Mouse (Mus musculus) embryonic facial prominence, embryonic 14.5 days (tissue): ENCODE results near the gene Shisal2b. TPM values are rescaled to one million over a fixed set of nuclear protein-coding genes. Genes with fewer than 3 reads are reported as not detected.

Source experiments
- ATAC-seq: fragments of 200-750 bp; cut with Nextera tagmentation; 2 replicates; pipeline ENCODE4 v1.8.0; 2017; ENCODE audit warnings: low read depth, moderate number of reproducible peaks, moderate TSS enrichment
- DNase-seq: peaks from one replicate; pipeline ENCODE4 v3.0.0-alpha.2; 2015; ENCODE audit warnings: low spot score
- H3K27ac ChIP-seq: fragments of 300-500 bp; sonication (generic); replicated peaks from 2 replicates; pipeline ENCODE4 v1.5.1; 2014; ENCODE audit warnings: low read depth, mild to moderate bottlenecking, low read length, moderate library complexity
- H3K27me3 ChIP-seq: fragments of 300-500 bp; sonication (generic); replicated peaks from 2 replicates; pipeline ENCODE4 v1.6.1; 2014; ENCODE audit warnings: low read length; ENCODE audit not compliant: control insufficient read depth, insufficient read depth
- H3K36me3 ChIP-seq: fragments of 300-500 bp; sonication (generic); 2 replicates; pipeline ENCODE4 v1.6.1; 2014; ENCODE audit warnings: low read length, mixed read lengths; ENCODE audit not compliant: control insufficient read depth, insufficient read depth
- H3K4me1 ChIP-seq: fragments of 300-500 bp; sonication (generic); 2 replicates; pipeline ENCODE4 v1.6.1; 2014; ENCODE audit warnings: antibody characterized with exemption, low read length; ENCODE audit not compliant: control insufficient read depth, insufficient read depth
- H3K4me2 ChIP-seq: fragments of 300-500 bp; sonication (generic); 2 replicates; pipeline ENCODE4 v1.6.1; 2014; ENCODE audit warnings: low read depth, mild to moderate bottlenecking, low read length, moderate library complexity, mixed read lengths
- H3K4me3 ChIP-seq: fragments of 300-500 bp; sonication (generic); 2 replicates; pipeline ENCODE4 v1.5.1; 2014; ENCODE audit warnings: low read depth, mild to moderate bottlenecking, low read length
- H3K9ac ChIP-seq: fragments of 300-500 bp; sonication (generic); 2 replicates; pipeline ENCODE4 v1.6.1; 2014; ENCODE audit warnings: low read depth, mild to moderate bottlenecking, low read length, moderate library complexity, mixed read lengths
- H3K9me3 ChIP-seq: fragments of 300-500 bp; sonication (generic); 2 replicates; pipeline ENCODE4 v1.6.1; 2016; ENCODE audit warnings: low read length; ENCODE audit not compliant: control insufficient read depth
- WGBS: fragments of 180-500 bp; shearing (Covaris S2); extraction: QIAGEN DNeasy Blood & Tissue Kit; methylation state at CpG from one replicate; pipeline ENCODE4 v1.1.7; 2014; 5-methylcytosine and 5-hydroxymethylcytosine counted together
- polyA plus RNA-seq: library from polyadenylated mRNA; unstranded; fragments of >200 nt; fragmentation: Nextera tagmentation; extraction: Ambion mirVana; gene quantifications from 2 replicates; pipeline ENCODE4 v1.2.1, GENCODE M21; 2014

Shisal2b gene
- polyA plus RNA-seq, 1 experiment from 2014 or later: 0.75 TPM

DNA sequence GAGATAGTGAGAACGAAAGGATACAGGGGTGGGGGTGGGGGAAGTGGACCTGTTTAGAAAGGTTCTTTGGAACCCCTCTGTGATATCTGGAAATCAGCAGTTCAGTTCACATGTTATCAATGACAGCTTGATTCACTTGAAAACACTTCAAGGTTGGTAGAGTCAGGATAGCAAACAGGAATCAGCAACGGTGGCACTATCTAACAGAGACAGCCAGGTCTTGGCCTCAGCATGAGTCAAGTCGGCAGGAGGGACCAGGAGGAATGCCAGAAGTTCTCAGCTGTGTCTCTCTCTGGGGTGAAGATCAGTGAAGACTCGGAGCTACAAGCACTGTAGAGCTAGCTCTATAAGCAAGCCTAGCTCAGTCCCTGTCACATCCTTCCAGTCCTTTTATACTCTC, 14.8 kb upstream of the Shisal2b start:
- Histone ChIP-seq H3K9ac (no peak overlapping the region), H3K27ac (no peak overlapping the region), H3K9me3 (no peaks in the 10 kb centered on the region), H3K4me2 (no peak overlapping the region), H3K36me3 (no peaks in the 10 kb centered on the region), H3K4me3 (no peak overlapping the region), H3K4me1 (no peaks in the 10 kb centered on the region), H3K27me3 (no peaks in the 10 kb centered on the region)
- WGBS: 74% methylated on average over 4 of the region's 4 CpGs
- DNase-seq (no peak), ATAC-seq (no peak)

DNA sequence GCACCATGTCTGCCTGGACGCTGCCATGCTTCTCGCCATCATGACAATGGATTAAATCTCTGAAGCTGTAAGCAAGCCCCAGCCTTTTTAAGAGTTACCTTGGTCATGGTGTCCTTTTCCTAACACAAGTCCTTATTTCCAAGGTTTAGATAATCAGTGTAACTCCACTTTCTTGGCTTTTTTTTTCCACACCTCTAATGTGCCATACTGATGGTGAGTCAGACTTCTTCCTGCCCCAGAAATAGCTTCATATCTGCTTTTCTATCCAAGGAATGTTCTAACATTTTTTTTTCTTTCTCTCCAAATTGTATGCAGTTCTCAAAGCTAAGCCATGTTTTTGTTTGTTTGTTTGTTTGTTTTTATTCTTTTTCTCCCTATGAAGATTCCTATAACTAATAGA, 6.2 kb upstream of the Shisal2b start:
- DNase-seq (no peak), ATAC-seq (no peak)
- H3K27ac ChIP-seq: no peak overlapping the region
- no peaks in the 10 kb centered on the region for H3K4me1 ChIP-seq
- 87% methylated on average over 2 of the region's 2 CpGs for whole genome bisulfite sequencing
- H3K36me3 ChIP-seq: no peaks in the 10 kb centered on the region
- H3K27me3 ChIP-seq: no peaks in the 10 kb centered on the region
- H3K9me3 ChIP-seq: no peaks in the 10 kb centered on the region
- H3K9ac ChIP-seq: no peak overlapping the region
- no peak overlapping the region for H3K4me2 ChIP-seq
- no peak overlapping the region for H3K4me3 ChIP-seq

DNA sequence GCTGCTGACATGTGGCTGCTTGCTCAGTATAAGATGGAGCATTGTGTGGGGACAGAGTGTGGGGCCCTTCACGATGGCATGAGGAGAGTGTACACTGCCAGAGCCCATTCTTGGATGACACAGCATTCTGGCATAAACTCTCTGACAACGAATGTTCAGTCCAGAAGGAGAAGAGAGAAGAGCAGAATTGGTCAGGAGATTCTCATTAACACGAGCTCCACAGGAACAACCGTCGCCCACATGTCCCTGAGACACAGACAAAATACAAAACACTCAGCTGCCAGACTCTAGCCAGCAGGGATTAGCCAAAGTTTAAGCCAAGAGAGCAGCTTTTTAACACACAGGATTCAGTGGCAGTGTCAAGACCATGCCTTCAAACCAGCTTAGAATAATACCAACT, 3.0 kb upstream of the Shisal2b start:
- Histone ChIP-seq H3K36me3 (no peaks in the 10 kb centered on the region), H3K4me2 (no peak overlapping the region), H3K9ac (no peak overlapping the region), H3K27me3 (peaks cover 12% of the 10 kb centered on the region; the same call in 1 of the 2 replicates), H3K4me1 (no peaks in the 10 kb centered on the region), H3K27ac (no peak overlapping the region), H3K4me3 (no peak overlapping the region), H3K9me3 (no peaks in the 10 kb centered on the region)
- WGBS: 80% methylated on average over 5 of the region's 5 CpGs
- no peak for DNase-seq
- no peak for ATAC-seq

DNA sequence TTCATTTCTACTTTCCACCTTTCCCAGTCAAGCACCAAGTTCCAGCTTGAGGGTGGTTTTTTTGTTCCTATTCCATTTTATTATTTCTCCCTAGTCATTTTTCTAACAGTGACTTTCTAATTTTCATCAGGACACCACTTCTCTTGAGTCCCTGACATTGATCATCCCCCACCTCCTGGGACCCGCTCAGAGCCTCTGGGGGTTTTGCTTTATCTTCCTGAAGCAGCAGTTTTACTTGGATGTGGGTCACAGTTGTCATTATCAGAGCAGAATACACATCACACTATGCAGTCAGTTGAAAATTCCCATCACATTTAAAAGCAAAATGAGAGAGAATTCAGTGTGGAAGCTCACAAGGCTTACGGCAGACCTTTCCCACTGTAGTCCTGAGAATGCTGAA, 10.0 kb downstream of the Shisal2b start:
- no peak overlapping the region for H3K9ac ChIP-seq
- no peak overlapping the region for H3K4me3 ChIP-seq
- H3K36me3 ChIP-seq: no peaks in the 10 kb centered on the region
- 82% methylated on average over 2 of the region's 2 CpGs for WGBS
- no peaks in the 10 kb centered on the region for H3K4me1 ChIP-seq
- ATAC-seq (no peak), DNase-seq (no peak)
- H3K27ac ChIP-seq: no peak overlapping the region
- no peaks in the 10 kb centered on the region for H3K27me3 ChIP-seq
- H3K9me3 ChIP-seq: no peaks in the 10 kb centered on the region
- no peak overlapping the region for H3K4me2 ChIP-seq

DNA sequence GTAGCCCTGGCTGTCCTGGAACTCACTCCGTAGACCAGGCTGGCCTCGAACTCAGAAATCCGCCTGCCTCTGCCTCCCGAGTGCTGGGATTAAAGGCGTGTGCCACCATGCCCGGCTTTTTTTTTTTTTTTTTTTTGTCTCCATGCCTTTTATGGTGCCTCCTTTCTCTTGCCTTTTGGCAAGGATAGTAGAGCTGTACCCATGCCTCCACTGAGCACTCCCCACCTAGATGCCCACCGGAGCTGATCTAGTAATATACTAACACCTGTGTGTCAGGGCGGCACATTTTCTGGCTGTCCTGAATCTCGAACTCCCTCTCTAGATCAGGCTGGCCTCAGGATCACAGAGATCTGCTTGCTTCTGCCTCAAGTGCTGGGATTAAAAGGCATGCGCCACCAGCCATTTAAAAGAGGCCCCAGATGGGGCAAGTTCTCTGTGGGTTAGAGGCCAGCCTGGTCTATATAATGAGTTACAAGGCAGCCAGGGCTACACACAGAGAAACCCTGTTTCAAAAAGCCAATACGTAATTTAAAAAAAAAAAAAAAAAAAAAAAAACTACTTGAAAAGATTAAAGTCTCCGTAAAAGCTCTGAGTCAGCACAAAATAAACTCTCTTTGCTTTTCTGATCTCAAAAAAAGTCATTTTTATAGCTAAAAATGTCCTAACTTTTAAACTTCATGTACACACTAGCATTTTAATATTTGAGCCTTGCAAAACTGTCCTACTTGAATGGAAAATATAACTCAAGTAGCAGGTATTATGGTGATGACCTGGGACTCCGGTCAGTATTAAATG, 20.2 kb downstream of the Shisal2b start:
- no peaks in the 10 kb centered on the region for H3K27me3 ChIP-seq
- WGBS: 86% methylated on average over 9 of the region's 13 CpGs
- no peak overlapping the region for H3K9ac ChIP-seq
- peaks cover 5% of the 10 kb centered on the region; the same call in 1 of the 2 replicates for H3K36me3 ChIP-seq
- ATAC-seq (no peak), DNase-seq (no peak)
- H3K4me3 ChIP-seq: no peak overlapping the region
- no peak overlapping the region for H3K27ac ChIP-seq
- no peak overlapping the region for H3K4me2 ChIP-seq
- no peaks in the 10 kb centered on the region for H3K4me1 ChIP-seq
- no peaks in the 10 kb centered on the region for H3K9me3 ChIP-seq

DNA sequence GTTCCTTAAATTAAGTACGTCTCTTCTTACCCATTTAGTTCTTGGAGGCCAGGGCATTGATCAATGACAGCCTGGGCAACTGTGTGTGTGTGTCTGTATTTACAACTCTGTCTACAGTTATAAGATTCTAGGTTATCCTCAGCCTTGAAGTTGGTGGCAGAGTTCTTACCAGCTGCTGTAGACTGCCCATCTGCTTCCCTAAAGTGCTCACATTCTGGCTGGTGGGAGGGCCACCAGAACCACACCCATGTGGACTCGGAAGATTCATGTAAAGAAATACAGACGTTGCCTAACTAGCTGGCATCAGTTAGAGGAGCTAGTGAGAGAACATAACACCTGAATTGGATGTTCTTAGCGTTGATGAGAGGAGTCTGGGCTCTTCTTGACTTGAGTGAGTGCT, 21.8 kb downstream of the Shisal2b start:
- H3K27ac ChIP-seq: no peak overlapping the region
- no peaks in the 10 kb centered on the region for H3K9me3 ChIP-seq
- DNase-seq (no peak), ATAC-seq (no peak)
- peaks cover 17% of the 10 kb centered on the region for H3K36me3 ChIP-seq
- H3K4me1 ChIP-seq: no peaks in the 10 kb centered on the region
- no peak overlapping the region for H3K4me2 ChIP-seq
- H3K27me3 ChIP-seq: no peaks in the 10 kb centered on the region
- 69% methylated on average over 4 of the region's 4 CpGs for WGBS
- no peak overlapping the region for H3K4me3 ChIP-seq
- H3K9ac ChIP-seq: no peak overlapping the region

DNA sequence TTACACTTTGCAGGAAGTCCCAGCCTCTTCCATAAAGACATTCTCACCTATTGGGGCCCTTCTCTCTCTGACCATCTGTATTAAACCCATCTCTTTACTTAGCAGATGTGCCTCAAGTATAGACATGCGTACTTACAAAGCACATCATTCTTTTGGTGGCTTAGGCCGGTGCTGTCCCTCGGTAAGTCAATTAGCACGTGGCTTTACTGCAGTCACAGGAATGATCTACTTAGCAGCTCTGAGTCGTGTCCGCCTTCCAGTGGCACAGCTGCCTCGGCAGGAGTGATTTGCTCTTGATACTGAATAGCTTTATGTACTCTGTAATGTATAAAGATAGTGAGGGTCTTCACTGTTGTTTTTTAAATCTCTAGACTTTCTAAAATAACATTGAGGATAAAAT, 26.1 kb downstream of the Shisal2b start:
- no peaks in the 10 kb centered on the region for H3K27me3 ChIP-seq
- H3K36me3 ChIP-seq: peaks cover 51% of the 10 kb centered on the region
- WGBS: 82% methylated on average over 7 of the region's 7 CpGs
- ATAC-seq: no peak
- H3K4me2 ChIP-seq: no peak overlapping the region
- H3K27ac ChIP-seq: no peak overlapping the region
- no peak for DNase-seq
- no peak overlapping the region for H3K9ac ChIP-seq
- H3K4me3 ChIP-seq: no peak overlapping the region
- no peaks in the 10 kb centered on the region for H3K9me3 ChIP-seq
- H3K4me1 ChIP-seq: no peaks in the 10 kb centered on the region

DNA sequence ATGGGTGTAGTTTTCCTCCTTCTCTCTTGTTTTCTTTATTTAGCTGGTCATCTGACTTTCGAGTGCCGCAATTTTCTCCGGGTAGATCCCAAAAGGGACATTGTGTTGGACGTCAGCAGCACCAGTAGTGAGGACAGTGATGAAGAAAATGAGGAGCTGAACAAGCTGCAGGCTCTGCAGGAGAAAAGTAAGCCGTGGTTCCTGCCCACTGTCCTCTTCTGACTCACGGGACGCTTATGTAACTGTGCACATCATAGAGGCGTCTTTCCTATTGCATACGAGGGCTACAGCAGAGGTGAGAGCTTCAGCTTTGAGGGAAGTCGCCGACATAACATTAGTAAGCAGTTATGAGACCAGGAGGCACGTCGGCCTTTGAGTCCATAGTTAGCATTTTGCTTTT, 30.9 kb downstream of the Shisal2b start:
- no peak overlapping the region for H3K27ac ChIP-seq
- peaks cover 7% of the 10 kb centered on the region; the same call in 1 of the 2 replicates for H3K9me3 ChIP-seq
- H3K4me1 ChIP-seq: no peaks in the 10 kb centered on the region
- peaks cover 69% of the 10 kb centered on the region for H3K36me3 ChIP-seq
- ATAC-seq: no peak
- no peak for DNase-seq
- no peaks in the 10 kb centered on the region for H3K27me3 ChIP-seq
- H3K4me3 ChIP-seq: no peak overlapping the region
- 92% methylated on average over 13 of the region's 13 CpGs for WGBS
- H3K9ac ChIP-seq: no peak overlapping the region
- H3K4me2 ChIP-seq: no peak overlapping the region

DNA sequence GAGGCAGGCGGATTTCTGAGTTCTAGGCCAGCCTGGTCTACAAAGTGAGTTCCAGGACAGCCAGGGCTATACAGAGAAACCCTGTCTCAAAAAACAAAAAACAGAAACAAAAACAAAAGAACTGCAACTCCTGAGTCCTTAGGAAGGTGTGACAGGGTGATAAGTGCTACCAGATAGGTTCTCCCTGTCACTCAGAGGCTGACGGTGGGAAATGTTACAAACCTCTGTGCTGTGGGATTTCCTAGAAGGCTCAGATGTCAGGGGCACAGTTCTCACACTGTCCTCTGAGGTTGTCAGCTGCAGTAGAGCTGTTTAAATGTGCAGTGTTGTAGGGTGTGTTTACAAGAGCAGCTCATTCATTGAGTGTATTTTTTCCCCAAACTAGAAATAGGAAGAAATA, 38.2 kb downstream of the Shisal2b start:
- 64% methylated on average over 2 of the region's 2 CpGs for WGBS
- H3K36me3 ChIP-seq: peaks cover 27% of the 10 kb centered on the region
- H3K4me3 ChIP-seq: no peak overlapping the region

More for the DNA sequence above, 38.2 kb downstream of the Shisal2b start:
- H3K27me3 ChIP-seq: no peaks in the 10 kb centered on the region
- H3K4me1 ChIP-seq: peaks cover 10% of the 10 kb centered on the region
- H3K4me2 ChIP-seq: no peak overlapping the region
- ATAC-seq: no peak
- no peak for DNase-seq
- H3K9me3 ChIP-seq: peaks cover 16% of the 10 kb centered on the region; the same call in 1 of the 2 replicates
- H3K27ac ChIP-seq: no peak overlapping the region
- no peak overlapping the region for H3K9ac ChIP-seq
